Mouse (Mus musculus): ENCODE data around the gene 4932438H23Rik.

The 4932438H23Rik gene

DNA sequence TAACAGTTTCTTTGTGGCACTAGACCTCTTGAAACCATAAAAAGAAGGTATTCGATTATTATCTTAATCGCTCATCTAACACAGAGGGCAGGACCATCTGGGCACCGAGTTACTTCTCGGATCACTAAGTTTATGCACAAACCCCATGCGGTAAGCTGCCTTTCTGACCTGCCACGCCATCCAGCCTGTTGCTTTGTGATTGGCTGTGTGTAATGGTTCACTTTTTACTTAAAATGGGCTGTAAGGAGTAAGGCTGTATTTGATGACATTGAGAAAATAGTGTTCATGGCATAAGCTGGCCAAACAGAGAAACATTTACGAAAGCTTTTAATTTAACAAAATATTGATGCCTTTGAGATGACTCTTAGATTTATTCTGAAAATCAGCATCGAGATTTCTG lies at the start of gene 4932438H23Rik:
Gene 4932438H23Rik (minus strand): TSS at position 101 of the 400 bp plus-strand sequence.
- DNase-seq: no peak

DNA sequence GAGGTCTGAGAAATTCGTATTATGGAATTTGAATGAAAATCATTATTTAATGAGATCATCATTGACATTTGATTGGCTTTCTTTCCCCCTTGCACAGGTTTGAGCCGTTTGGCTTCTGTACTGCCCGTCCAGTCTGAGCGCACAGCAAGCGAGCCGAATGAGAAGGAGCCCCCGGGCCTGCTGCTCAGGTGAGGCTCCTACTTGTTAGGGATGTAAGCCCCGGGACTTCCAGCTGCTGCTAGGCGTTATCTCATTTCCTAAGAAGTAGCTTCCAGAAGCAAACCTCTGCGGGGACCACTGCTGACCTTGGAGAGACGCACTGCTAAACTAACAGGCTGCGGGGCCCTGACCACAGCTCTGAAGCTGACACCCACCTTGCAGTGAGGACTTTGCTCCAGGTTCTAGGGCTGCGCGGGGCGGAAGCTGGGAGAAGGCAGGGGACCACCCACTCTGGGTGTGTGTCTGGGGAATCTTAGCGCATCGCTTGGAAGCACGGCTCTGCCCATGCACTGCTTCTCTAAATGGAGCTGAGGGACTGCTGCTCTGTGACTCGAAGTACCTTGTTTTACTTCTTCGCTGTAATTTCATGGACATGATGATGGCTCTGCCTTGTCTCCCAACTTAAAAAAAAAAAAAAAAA lies 46.2 kb upstream of the 4932438H23Rik start:
- DNase-seq: no peak

DNA sequence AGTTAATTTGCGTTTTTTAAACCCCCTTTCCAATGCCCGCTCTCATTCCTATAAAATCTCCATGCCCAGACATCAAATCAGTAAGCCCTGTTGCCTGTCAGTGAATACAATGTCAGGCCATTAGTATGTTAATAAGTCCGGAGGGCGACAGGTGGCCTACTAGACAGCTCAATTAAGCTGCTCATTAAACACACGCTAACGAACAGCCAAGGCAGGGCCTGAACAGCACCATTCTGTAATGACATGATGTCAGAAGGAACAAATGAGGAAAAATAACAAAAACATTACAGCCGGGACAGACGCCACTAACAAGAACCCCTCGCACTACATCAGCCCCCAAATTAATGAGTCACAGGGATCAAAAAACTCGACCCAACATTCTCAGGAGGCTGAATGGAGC lies 45.5 kb upstream of the 4932438H23Rik start:
- no peak for DNase-seq

DNA sequence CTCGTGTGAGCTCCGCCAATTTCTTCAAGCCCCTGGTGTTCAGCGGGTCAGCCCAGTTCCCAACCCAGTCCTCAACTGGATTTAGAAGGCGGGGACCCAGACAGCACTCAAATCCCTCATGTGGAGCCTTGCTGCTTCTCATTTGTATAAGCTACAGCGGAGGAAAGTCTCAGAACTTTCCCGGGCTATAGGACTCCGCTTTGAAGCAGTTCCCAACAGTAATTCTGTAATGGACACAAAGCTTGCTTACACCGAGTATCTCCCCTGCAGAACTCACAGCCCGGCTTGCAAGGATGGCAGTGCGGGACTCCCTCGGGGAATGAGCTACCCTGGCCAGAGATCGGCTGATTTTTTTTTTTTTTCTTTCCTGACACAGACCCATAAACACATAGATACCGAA lies 45.1 kb upstream of the 4932438H23Rik start:
- no peak for DNase-seq

DNA sequence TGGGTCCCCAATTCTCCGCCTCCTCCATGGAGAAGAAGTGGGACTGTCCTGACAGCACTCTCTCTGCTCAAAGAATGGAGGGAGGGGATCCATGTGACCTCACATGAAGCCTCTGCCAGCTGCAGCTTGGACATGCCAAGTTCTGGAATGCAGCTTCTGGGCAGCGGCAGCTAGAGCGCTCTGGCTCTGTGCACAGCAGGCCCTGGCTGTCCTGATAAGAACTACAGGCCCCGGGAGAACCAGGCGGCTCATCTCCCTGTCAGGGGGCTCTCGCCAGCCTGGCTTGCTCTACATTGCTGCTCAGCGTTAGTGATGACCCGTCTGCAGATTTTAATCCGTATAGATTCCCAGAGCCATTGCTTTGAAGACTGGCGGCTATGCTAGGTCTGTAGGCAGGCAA lies 44.6 kb upstream of the 4932438H23Rik start:
- DNase-seq: no peak

DNA sequence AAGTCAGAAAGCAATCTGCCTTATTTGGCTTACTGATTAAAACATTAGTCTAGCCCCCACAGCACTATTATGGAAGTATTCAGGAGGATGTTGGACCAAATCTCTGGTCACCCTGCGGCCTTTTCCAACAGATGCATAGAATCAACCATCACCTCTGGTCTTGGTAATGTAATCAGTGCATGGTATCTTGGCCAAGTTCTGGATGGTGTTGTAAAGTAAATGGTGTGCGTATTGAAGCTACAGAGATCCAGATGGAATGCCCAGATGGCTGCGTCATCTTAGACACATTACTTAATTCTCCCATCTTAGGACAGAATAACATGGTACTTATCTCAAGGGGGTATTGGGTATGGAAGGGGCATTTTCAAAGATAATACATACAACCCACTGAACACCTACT lies 43.8 kb upstream of the 4932438H23Rik start:
- DNase-seq: no peak

DNA sequence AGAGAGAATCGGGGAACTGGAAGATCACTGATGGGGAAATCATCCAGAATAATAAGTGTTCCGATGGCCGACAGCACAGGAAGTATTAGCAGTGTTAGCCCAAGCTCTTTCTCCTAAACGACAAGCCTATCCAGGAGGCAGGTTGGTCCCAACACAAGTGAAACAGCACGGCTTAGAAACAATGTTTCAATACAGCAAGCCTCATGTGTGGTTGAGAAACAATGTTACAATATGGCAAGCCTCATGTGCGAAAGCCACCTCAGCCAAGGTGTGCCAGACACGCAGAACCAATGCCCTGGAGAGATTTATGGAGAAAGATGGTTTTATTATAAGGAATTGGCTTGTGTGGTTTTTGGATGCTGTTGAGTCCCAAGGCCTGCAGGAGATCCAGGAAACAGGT lies 43.2 kb upstream of the 4932438H23Rik start:
- DNase-seq: no peak

DNA sequence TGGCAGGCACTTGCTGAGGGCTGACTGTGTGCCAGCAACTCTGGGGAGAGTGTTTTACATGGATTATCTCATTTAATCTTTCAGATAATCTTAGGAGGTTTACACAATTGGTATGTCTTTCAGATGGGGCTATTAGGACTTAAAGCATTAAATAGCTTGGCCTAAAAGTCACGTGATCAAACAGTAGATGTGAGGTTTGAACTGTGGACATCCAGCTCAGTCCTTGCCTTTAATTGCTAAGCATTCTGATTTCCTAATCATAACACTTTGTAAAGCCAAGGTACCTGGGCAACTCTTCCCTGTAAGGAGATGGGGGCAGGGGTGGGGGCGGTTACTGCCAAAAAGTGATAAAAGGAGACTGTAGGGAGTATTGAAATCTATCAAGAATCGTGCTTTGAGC lies 41.7 kb upstream of the 4932438H23Rik start:
- DNase-seq: no peak

DNA sequence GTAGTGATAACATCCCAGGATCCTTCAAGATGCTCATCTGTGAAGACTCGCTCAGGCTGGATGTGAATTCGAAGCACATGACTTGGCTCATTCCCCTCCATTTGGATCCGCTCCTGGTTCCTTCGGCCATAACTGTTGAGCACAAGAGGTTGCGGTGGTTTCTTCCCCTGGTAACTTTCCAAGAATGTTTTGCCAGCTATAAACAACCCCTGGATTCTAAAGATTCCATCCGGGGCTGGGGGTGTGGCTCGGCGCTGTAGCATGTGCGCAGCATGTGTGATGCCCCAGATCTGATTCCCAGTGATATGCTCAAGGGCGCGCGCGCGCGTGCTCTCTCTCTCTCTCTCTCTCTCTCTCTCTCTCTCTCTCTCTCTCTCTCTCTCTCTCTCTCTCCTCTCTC lies 35.0 kb upstream of the 4932438H23Rik start:
- no peak for DNase-seq

DNA sequence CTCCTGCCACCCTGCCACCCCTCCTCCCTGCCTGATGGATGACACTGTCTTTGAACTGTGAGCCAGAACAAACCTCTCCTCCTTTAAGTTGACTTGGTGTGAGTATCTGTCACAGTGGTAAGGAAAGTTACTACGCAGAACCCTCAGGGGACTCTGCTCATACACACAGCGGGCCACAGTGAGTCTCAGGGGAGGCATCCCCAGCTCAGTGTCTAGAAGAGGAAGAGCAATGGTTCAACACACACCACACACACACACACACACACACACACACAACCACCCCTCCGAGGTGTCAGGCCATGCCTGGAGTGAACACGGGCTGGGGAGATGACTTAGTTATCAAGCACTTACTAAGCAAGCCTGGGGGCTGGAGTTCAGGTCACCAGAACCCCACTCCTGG lies 33.5 kb upstream of the 4932438H23Rik start:
- DNase-seq: no peak

DNA sequence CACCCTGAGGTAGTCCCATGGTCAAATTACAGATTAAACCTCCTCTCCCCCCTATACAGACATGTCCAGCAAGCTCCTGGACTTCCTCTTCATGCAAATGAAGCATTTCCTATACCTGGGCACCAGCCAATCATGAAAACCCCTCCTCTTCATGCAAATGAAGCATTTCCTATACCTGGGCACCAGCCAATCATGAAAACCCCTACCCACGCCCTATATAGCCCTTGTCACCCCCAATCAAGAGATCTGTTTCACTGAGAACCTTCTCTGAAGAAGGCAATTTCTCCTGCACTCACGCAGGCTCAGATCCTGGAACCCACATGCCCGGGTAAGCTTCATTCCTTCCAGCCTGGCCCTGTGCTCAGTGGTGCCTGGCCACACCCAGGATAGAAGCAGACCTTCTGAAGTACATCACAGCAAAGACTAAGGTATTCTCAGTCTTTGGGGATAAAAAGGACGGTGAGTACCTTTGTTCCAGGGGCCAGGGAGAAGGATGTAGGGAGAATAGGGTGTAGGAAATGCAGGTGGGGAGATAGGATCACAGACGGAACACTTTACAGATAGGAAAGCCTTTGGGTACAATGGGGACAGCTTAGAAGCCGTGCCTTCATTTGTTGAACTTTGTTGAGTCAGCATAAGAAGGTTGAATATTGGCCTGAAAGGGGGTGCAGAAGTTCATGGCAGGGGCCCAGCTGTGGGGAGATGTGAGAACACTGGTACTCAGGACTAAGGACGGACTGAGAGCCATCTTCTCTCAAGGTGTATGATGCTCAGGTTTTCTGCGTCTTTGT lies 32.0 kb upstream of the 4932438H23Rik start:
- no peak for DNase-seq

DNA sequence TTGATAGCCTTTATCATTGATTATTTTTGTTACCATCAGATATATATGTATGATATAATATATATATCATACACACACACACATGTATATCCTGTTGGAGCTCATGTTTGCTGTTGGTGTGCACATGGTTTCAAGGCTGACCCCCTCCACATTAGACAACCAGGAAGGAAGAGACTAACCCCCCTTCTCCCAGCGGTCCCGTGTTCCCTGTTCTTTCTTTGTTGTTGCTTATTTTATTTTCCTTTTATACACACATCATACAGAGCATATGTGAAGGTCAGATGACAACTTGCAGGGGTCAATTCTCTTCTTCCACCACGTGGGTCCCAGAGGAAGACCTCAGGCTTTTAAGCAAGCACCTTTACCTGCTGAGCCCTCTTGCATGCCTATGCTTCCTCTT lies 29.3 kb upstream of the 4932438H23Rik start:
- DNase-seq: peak; percentile 56

DNA sequence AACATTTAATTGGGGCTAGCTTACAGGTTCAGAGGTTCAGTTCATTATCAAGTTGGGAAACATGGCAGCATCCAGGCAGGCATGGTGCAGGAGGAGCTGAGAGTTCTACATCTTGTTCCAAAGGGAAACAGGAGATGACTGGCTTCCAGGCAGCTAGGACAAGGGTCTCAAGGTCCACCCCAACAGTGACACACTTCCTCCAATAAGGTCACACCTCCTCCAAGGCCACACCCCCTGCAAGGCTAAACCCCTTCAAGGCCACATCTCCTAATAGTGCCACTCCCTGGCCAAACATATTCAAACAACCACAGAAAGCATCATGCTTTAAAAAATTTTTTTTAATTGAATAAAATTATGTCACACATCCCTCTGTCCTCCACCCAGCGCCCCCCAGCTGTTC lies 28.9 kb upstream of the 4932438H23Rik start:
- peak; percentile 46 for DNase-seq

DNA sequence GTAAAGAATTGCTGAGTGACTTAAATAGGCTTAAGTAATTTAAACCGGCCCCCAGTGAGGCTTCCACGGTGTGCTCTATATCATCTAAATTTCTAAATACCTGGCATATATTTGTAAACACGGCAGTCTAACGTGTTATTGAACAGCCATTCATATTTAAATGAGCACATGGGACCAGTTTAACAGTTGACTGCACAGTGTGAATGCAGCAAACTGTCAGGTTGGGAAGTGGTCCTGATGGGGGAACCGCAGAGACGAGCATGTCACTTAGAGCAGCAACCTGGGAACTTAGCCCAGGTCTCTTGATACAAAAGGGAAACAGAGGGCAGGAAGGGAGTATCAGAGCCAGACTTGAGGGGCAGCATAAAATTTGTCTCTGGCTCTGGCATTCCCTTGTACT lies 25.0 kb upstream of the 4932438H23Rik start:
- DNase-seq: peak; percentile 59

DNA sequence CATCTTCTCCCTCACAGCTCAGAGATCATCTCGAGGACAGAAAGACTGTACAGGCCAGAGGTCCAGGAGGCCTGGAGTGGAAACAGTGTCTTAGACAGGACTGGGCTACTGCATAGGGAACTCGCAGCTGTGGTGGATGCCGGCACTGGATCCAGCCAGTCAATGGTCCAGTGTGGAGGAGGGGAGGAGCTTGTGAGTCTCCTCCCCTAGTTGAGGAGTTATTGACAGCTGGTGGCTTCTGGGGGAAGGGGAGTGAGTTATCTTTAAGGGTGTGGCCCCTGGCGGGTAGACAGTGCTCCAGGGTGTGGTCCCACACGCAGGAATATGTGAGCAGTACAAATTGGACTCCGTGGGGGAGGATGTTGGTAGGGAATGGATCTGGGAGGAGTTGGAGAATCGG lies 21.8 kb upstream of the 4932438H23Rik start:
- peak; percentile 73 for DNase-seq

DNA sequence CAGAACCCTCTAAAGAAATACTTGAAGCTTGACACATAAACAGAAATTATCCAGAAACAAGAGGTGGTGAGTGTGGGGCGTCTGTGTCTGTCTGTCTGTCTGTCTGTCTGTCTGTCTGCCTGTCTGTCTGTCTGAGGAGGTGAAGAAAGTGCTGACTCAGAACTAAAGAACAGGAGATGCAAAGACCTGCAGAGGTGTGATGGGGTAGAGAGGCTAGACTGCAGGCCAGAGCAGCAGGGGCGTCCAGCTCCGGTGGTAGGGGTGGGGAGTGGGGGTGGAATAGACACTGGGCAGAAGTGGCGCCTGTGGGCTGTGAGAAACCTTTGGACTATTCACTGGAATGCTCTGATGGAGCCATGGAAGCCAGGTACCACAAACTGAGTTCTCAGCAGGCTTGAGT lies 21.1 kb upstream of the 4932438H23Rik start:
- peak; percentile 57 for DNase-seq

DNA sequence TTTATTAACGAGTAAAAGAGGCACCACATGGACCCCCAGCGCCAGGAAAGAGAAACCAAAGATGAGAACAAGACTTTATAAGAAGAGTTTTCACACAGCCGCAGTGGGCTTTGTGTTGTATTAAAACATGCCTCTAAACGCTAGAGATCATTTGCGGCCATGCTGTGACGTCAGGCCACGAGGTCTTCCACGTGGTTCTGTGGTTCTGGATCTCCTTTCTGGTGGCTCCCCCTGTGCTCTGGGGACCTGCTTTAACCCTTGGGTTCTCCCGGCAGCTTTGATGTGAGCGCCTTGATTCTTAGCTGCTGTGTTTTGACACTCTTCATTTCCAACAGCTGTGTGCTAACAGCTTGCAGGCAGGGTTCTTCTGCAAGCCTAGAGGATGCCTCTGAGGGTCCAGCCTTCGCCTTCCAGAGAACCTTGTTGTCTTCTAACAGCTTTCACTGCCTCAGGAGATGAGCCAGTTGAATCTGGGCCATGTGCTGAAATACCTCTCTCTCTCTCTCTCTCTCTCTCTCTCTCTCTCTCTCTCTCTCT lies 16.1 kb upstream of the 4932438H23Rik start:
- DNase-seq: peak; percentile 85

DNA sequence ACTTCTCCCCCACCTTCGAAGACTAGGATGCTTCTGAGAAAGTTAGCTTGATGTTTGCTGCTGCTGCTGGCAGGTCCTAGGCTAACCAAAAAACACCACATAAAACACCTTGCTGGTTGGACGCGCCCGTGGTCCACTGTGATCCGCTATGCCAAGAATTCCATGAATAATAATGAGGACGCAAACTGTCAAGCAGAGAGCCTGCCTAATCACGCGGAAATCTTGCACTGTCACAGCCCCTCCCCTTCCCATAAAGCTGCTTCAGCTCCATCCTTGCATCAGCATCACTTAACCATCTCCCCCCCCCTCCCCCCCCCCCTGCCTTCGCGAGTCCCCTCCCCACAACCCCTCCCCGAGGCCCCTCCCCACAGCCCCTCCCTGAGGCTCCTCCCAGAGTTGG lies 12.7 kb upstream of the 4932438H23Rik start:
- no peak for DNase-seq

DNA sequence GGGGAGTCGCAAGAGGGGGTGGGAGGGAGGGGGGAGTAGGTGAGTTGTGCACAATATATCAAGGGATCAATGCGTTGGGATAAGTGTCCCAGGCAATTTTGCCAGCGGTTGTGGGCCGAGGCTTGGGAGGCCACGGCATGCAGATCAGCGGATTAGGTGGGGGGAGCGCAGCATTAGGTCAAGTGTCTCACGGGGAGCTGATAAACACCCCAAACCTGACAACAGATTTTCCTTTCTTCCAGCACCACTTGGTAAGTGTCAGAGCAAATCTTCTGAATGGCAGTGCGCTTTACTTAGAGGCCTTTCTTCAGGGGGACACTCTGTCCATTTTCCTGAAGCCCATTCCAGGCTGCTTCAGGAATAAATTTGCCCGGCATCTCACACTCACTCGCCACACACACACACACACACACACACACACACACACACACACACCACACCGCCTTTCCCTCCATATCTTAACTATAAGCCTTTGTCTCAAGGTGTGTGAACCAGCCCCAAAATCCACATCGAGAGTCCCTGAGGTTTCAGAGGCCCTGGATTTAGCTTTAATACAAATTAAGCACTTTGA lies 10.6 kb upstream of the 4932438H23Rik start:
- peak; percentile 46 for DNase-seq

DNA sequence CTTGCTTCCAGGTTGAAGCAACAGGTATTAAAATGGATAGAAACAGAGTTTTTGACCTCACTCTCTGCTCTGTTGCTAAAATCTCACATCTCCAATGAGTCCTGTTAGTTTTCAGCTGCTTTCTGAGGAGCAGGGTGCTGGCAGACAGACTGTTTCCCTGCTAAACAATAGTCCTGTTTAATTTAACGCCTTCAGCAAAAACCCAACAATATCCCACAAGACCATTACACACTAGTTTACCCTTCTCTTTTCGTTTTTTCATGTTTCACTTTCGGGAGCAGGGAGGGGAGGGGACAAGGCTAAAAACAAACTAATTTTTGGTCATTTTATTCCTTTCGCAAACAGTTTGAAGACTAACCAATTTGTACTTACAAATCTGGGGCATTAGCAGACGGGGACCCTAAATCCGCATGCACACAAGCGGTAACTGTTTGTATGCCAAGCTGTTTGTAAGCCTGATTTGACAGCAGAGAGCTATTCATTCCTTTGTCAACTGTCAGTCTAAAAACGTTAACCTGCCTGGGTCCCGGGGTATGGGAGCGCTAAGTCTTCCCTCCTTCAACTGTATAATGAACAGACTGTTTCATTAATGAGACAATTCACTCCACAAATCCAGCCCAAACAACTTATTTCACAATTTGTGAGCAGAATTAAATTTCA lies 10.0 kb upstream of the 4932438H23Rik start:
- DNase-seq: peak; percentile 51

DNA sequence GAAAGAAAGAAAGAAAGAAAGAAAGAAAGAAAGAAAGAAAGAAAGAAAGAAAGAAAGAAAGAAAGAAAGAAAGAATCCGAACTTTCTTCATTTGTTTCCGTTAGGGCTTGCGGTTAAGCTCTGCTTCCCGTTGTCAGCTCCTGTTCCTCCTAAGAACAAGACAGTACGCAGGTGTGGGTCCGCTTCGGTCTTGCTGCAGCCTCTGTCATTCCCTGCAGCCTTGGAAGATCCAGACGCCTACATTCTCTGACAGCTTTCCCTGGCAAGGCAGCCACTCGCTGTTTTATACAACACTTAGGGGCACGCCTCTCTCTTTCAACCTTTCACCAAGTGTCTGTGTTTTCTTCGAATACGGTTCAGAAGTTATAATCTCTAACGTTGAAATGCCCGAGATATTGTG lies 8.5 kb upstream of the 4932438H23Rik start:
- DNase-seq: peak; percentile 74

DNA sequence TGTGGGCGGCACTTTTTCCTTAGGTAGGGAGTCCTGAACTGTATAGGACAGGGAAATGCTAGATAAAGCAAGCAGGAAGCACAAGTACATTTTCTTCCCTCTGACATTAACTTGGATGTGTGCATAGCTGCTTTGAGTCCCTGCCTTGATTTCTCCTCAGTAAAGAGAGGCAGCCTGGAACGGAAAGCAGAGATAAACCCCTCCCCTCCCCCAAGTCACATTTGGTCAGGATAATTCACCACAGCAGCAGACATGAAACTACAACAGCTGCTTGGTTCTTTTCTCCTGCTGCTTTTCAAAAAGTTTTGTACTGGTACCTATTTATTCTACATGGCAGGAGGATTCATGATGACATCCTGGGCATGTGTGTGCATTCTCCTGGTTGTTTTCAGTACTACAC lies 5.6 kb upstream of the 4932438H23Rik start:
- no peak for DNase-seq

DNA sequence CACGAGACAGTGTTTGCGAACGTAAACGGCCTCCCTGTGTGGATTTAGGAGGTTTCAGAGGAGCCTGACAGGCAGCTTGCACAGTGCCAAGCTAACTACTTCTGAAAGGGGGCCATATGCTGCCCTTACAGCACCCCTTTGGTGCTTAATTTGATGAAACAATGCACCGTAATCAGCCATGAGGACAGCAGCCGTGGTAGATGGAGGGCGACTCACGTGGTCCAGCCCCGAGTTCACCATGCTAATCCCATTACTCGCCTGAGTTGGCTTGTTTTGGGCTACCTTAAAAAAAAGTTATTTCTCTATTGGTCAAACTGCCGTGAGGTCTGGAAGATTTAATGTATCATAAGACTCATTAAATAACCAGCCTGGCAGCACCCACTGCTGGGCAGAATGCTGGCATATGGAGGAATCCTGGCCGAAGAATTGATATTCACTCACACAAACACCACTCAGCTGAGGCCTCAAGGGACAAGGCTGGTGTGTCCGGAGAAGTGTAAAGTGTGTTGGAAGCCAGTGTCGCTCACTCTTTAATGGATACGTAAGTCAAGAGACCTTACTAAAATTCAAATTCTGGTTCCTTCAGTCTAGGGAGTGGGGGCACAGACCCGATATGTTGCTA lies 4.6 kb upstream of the 4932438H23Rik start:
- no peak for DNase-seq
